Mouse (Mus musculus): ENCODE results near the gene Nceh1. TPM values are rescaled to one million over a fixed set of nuclear protein-coding genes. Genes with fewer than 3 reads are reported as not detected.

Gene Nceh1
- polyA plus RNA-seq, 1 experiment from 2014 or later: 4.1 TPM

DNA sequence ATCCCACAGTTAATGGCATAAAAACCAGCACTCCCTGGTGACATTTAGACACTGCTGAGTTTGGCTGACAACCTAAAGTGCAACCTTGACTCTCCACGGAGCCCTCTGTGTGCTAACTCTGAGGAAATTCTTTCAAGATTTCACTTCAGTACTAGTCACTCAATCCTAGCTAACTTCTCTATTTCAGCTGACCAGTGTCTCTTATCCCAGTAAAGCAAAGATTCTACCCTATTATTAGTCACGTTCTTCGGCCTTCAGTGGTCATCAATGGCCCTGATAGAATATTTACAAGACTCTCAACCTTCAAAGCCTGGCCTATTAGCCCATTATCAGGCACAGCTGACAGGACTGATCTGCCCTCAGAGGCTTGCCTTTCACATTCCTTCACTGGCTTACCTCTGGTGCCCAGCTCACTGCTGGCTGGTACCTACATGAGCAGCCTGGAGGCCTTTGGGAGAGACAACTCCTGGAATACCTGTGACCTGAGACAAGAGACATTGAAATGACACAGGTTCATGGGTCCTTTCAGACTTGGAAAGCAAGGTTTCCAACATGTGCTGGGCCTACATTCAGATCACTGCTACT, 17.2 kb upstream of the Nceh1 start:
- no peaks in the 10 kb centered on the region for H3K36me3 ChIP-seq (ENCODE audit: insufficient read depth)
- H3K4me3 ChIP-seq (ENCODE audit: low read depth, low read length): no peak overlapping the region
- no peak for TF ChIP-seq CTCF (IDR thresholded peaks at IDR 0.05; ENCODE audit: low read depth)
- no peak overlapping the region for H3K4me2 ChIP-seq
- ATAC-seq (ENCODE audit: insufficient read depth) (no peak), DNase-seq (no peak)
- no peak overlapping the region for H3K27ac ChIP-seq (ENCODE audit: low read depth)
- H3K27me3 ChIP-seq (ENCODE audit: insufficient read depth, low read length): no peaks in the 10 kb centered on the region
- no peaks in the 10 kb centered on the region for H3K4me1 ChIP-seq (ENCODE audit: insufficient read depth)
- H3K9me3 ChIP-seq (ENCODE audit: low read depth, low read length): no peaks in the 10 kb centered on the region
- no peak overlapping the region for H3K9ac ChIP-seq
- WGBS: 67% methylated on average over 3 of the region's 3 CpGs

- no peaks in the 10 kb centered on the region for H3K36me3 ChIP-seq (ENCODE audit: insufficient read depth)
- no peaks in the 10 kb centered on the region for H3K9me3 ChIP-seq (ENCODE audit: low read depth, low read length)
- no peak for DNase-seq
- H3K27me3 ChIP-seq (ENCODE audit: insufficient read depth, low read length): no peaks in the 10 kb centered on the region
- H3K4me3 ChIP-seq (ENCODE audit: low read depth, low read length): no peak overlapping the region
- no peak for TF ChIP-seq CTCF (IDR thresholded peaks at IDR 0.05; ENCODE audit: low read depth)
- H3K27ac ChIP-seq (ENCODE audit: low read depth): no peak overlapping the region
- no peaks in the 10 kb centered on the region for H3K4me1 ChIP-seq (ENCODE audit: insufficient read depth)
- ATAC-seq (ENCODE audit: insufficient read depth): no peak
- 69% methylated on average over 1 of the region's 1 CpGs for WGBS
- no peak overlapping the region for H3K4me2 ChIP-seq
- no peak overlapping the region for H3K9ac ChIP-seq
Measured at GRCm38 (mm10) chr3:27170257-27170656, 12.5 kb upstream of the Nceh1 start.

DNA sequence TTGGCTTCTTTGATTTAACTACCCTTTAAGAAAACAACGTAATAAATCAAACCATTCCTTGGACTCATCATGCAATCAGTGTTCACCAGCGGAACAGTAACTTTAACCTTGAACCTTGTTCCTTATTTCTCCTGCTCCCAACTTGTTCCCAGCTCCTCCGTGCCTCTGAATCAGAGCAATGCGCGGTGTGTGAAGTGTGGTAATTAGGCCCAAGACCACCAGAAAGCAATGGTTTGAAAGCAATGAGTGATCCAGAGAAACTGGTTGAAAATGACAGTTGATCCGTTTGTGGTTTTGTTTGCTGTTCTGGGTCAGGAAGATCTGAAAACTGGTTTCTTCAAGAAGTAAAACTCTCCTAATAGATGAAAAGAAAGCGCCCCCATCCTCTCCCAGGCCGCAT, 3.1 kb upstream of the Nceh1 start:
- 81% methylated on average over 8 of the region's 8 CpGs for WGBS
- H3K36me3 ChIP-seq (ENCODE audit: insufficient read depth): no peaks in the 10 kb centered on the region
- no peak for DNase-seq
- no peaks in the 10 kb centered on the region for H3K9me3 ChIP-seq (ENCODE audit: low read depth, low read length)
- H3K27me3 ChIP-seq (ENCODE audit: insufficient read depth, low read length): no peaks in the 10 kb centered on the region
- no peak overlapping the region for H3K4me3 ChIP-seq (ENCODE audit: low read depth, low read length)
- H3K9ac ChIP-seq: no peak overlapping the region
- no peaks in the 10 kb centered on the region for H3K4me1 ChIP-seq (ENCODE audit: insufficient read depth)
- no peak for ATAC-seq (ENCODE audit: insufficient read depth)
- H3K4me2 ChIP-seq: no peak overlapping the region
- TF ChIP-seq CTCF (IDR thresholded peaks at IDR 0.05; ENCODE audit: low read depth): no peak
- no peak overlapping the region for H3K27ac ChIP-seq (ENCODE audit: low read depth)

DNA sequence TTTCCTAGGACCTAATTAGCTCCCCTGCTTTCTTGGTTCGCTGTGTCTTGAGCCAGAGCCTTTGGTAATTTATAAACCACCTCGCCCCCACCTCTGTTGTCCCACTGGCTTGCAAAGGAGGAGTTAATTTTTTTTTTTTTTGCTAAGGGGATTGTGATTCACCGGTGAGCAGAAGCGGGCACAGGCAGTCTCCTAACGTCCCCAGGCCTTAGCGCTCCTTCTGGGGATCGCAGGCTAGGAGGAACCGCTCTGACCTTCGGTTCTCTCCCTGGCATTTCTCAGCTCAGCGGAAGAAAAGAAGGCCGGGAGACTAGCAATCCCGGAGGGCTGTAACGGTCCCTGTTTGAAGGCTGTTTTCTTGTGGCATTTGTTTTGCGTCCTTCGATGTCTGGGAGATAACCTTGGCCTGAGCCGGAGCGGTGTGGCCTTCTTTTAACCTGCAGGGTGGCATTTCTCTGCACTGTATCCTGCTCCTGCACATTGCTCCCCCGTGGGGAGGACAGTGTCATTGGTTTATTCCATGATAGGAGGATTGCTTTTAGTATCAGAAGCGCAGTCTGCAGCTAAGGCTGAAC, 923 bp downstream of the Nceh1 start:
- no peak for TF ChIP-seq CTCF (IDR thresholded peaks at IDR 0.05; ENCODE audit: low read depth)

DNA sequence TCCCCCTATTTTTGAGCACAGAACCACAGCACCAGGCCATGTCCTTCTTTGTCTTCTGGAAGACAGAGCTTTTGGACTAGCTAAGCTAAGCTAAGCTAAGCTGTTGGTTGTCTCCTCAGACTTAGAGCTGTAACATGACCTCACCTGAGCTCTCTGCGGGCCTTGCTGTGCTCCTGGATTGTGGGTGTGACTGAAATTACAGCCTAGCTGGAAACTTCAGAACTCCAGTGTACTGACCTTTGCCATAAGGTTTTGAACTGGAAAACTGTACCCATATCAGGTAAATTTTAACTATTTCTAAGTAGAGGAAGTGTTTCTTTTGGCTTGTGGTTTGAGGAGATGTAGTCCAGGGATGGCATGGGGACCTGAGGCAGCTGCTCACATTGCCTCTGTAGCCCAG, 5.6 kb downstream of the Nceh1 start:
- H3K9ac ChIP-seq: no peak overlapping the region
- no peak overlapping the region for H3K4me2 ChIP-seq
- ATAC-seq (ENCODE audit: insufficient read depth) (no peak), DNase-seq (no peak)
- no peak overlapping the region for H3K27ac ChIP-seq (ENCODE audit: low read depth)
- H3K36me3 ChIP-seq (ENCODE audit: insufficient read depth): no peaks in the 10 kb centered on the region
- H3K4me3 ChIP-seq (ENCODE audit: low read depth, low read length): no peak overlapping the region
- no peaks in the 10 kb centered on the region for H3K27me3 ChIP-seq (ENCODE audit: insufficient read depth, low read length)
- 57% methylated on average over 1 of the region's 1 CpGs for WGBS
- no peaks in the 10 kb centered on the region for H3K9me3 ChIP-seq (ENCODE audit: low read depth, low read length)
- TF ChIP-seq CTCF (IDR thresholded peaks at IDR 0.05; ENCODE audit: low read depth): no peak
- H3K4me1 ChIP-seq (ENCODE audit: insufficient read depth): no peaks in the 10 kb centered on the region; the same call in 1 of the 2 replicates

More for the DNA sequence above, 923 bp downstream of the Nceh1 start:
- Histone ChIP-seq H3K9ac (peak overlapping the region; percentile 54; the same call in 1 of the 2 replicates), H3K4me3 (ENCODE audit: low read depth, low read length) (peak overlapping the region; percentile 56), H3K4me2 (peak overlapping the region; percentile 95), H3K9me3 (ENCODE audit: low read depth, low read length) (no peaks in the 10 kb centered on the region), H3K27ac (ENCODE audit: low read depth) (no peak overlapping the region), H3K4me1 (ENCODE audit: insufficient read depth) (no peaks in the 10 kb centered on the region), H3K36me3 (ENCODE audit: insufficient read depth) (no peaks in the 10 kb centered on the region), H3K27me3 (ENCODE audit: insufficient read depth, low read length) (no peaks in the 10 kb centered on the region)
- ATAC-seq (ENCODE audit: insufficient read depth): no peak
- WGBS: 7% methylated on average over 19 of the region's 19 CpGs
- peak; percentile 9 for DNase-seq

- no peak overlapping the region for H3K27ac ChIP-seq (ENCODE audit: low read depth)
- DNase-seq (peak; percentile 89), ATAC-seq (ENCODE audit: insufficient read depth) (peak; percentile 59; the same call in 1 of the 2 replicates)
- no peak for TF ChIP-seq CTCF (IDR thresholded peaks at IDR 0.05; ENCODE audit: low read depth)
- no peak overlapping the region for H3K9ac ChIP-seq
- H3K4me3 ChIP-seq (ENCODE audit: low read depth, low read length): no peak overlapping the region
- H3K4me2 ChIP-seq: no peak overlapping the region
- H3K27me3 ChIP-seq (ENCODE audit: insufficient read depth, low read length): no peaks in the 10 kb centered on the region
- H3K36me3 ChIP-seq (ENCODE audit: insufficient read depth): no peaks in the 10 kb centered on the region
- H3K4me1 ChIP-seq (ENCODE audit: insufficient read depth): no peaks in the 10 kb centered on the region; the same call in none of the 2 replicates
- H3K9me3 ChIP-seq (ENCODE audit: low read depth, low read length): no peaks in the 10 kb centered on the region
- WGBS: 56% methylated on average over 14 of the region's 14 CpGs
Measured at GRCm38 (mm10) chr3:27189320-27190261, 6.8 kb downstream of the Nceh1 start.

DNA sequence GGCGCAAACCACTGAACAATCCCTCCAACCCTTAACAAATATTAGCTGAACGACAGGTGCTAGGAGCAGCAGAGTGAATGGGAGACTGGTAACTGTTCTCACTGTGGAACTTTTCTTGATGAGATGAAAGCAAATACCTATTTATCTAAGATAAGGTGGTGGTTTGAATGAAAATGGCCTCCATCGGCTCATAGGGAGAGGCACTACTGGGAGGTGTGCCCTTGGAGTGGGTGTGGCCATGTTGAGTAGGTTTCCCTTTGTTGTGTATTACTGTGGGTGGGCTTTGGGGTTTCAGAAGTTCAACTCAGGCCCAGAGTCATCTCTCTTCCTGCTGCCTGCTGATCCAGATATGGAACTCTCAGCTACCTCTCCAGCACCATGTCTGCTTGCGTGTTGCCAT, 8.1 kb downstream of the Nceh1 start:
- H3K27ac ChIP-seq (ENCODE audit: low read depth): no peak overlapping the region
- WGBS: 79% methylated on average over 4 of the region's 4 CpGs
- H3K9me3 ChIP-seq (ENCODE audit: low read depth, low read length): no peaks in the 10 kb centered on the region
- no peak overlapping the region for H3K4me3 ChIP-seq (ENCODE audit: low read depth, low read length)
- no peaks in the 10 kb centered on the region; the same call in none of the 2 replicates for H3K4me1 ChIP-seq (ENCODE audit: insufficient read depth)
- no peak for TF ChIP-seq CTCF (IDR thresholded peaks at IDR 0.05; ENCODE audit: low read depth)
- no peak overlapping the region for H3K9ac ChIP-seq
- DNase-seq (no peak), ATAC-seq (ENCODE audit: insufficient read depth) (no peak)
- H3K36me3 ChIP-seq (ENCODE audit: insufficient read depth): no peaks in the 10 kb centered on the region
- no peaks in the 10 kb centered on the region for H3K27me3 ChIP-seq (ENCODE audit: insufficient read depth, low read length)
- H3K4me2 ChIP-seq: no peak overlapping the region
